Mouse (Mus musculus): ENCODE measurements around the gene Rad54l2. TPM values are rescaled to one million over a fixed set of nuclear protein-coding genes. Genes with fewer than 3 reads are reported as not detected.

Gene Rad54l2
- total and polyA plus RNA-seq, 2 experiments: 8.1 to 21.5 TPM

DNA sequence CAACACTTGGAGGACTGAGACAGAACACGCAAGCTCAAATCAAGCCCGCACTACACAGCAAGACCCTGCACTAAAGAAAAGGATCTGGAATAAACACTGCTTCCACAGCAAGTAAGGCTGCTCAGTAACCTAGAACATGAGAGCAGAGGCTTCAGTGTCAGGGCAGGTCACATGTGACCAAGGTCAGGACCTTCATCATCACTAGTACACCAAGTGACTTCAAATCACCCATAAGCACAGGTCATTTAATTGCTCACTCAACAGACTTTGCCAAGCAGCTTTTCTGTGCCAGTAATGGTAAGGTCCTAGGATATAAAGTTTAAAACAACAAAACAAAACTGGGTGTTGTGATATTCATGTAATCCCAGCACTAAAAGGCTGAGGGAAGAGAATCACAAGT lies 5.4 kb downstream of the Rad54l2 start:
- no peak overlapping the region for H3K4me3 ChIP-seq (ENCODE audit: insufficient read depth, low read depth, low read length)
- peak overlapping the region; percentile 98 for H3K27ac ChIP-seq (replicated peaks; ENCODE audit: insufficient read depth, low read depth, low read length)
- H3K27me3 ChIP-seq (ENCODE audit: control insufficient read depth, insufficient read depth, low read length): no peaks in the 10 kb centered on the region
- peaks cover 24% of the 10 kb centered on the region for H3K4me1 ChIP-seq (ENCODE audit: control insufficient read depth, insufficient read depth, low read length)
- WGBS: 80% methylated on average over 2 of the region's 2 CpGs
- H3K36me3 ChIP-seq (ENCODE audit: control insufficient read depth, insufficient read depth, low read length): no peaks in the 10 kb centered on the region; the same call in 1 of the 2 replicates
- H3K79me2 ChIP-seq (ENCODE audit: control insufficient read depth, insufficient read depth, low read length): peaks cover 52% of the 10 kb centered on the region
- DNase-seq (ENCODE audit: extremely low read depth, low read depth, low spot score): peak; percentile 98
- TF ChIP-seq CTCF (IDR thresholded peaks at IDR 0.05; ENCODE audit: low read depth, low read length): no peak
- TF ChIP-seq POLR2A (IDR thresholded peaks at IDR 0.05; ENCODE audit: extremely low read depth, insufficient read depth, low read length): no peak
- peak overlapping the region; percentile 16; the same call in 1 of the 2 replicates for H3K9ac ChIP-seq (ENCODE audit: low read depth, low read length)

DNA sequence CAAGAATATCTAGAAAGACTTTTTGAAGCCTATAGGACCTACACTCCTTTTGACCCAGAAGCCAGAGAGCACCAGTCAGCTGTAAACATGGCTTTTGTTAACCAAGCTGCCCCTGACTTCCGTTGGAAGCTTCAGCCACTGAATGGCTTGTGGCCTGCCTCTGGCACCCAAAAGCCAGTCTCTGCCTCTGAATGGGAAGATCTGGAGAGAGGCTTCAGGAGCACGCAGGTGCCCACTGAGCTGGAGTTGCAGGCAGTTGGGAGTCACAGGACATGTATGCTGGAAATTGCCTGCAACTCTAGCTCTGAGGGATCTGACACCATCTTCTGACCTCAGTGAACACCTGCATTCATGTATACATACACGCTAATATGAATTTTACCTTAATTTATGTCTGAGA lies 8.9 kb downstream of the Rad54l2 start:
- Histone ChIP-seq H3K27ac (replicated peaks; ENCODE audit: insufficient read depth, low read depth, low read length) (no peak overlapping the region), H3K9ac (ENCODE audit: low read depth, low read length) (no peak overlapping the region), H3K36me3 (ENCODE audit: control insufficient read depth, insufficient read depth, low read length) (no peaks in the 10 kb centered on the region; the same call in 1 of the 2 replicates), H3K4me3 (ENCODE audit: insufficient read depth, low read depth, low read length) (no peak overlapping the region), H3K27me3 (ENCODE audit: control insufficient read depth, insufficient read depth, low read length) (no peaks in the 10 kb centered on the region), H3K4me1 (ENCODE audit: control insufficient read depth, insufficient read depth, low read length) (peaks cover 19% of the 10 kb centered on the region), H3K79me2 (ENCODE audit: control insufficient read depth, insufficient read depth, low read length) (peaks cover 54% of the 10 kb centered on the region)
- no peak for TF ChIP-seq CTCF (IDR thresholded peaks at IDR 0.05; ENCODE audit: low read depth, low read length)
- TF ChIP-seq POLR2A (IDR thresholded peaks at IDR 0.05; ENCODE audit: extremely low read depth, insufficient read depth, low read length): no peak
- DNase-seq (ENCODE audit: extremely low read depth, low read depth, low spot score): no peak
- 77% methylated on average over 3 of the region's 3 CpGs for WGBS

DNA sequence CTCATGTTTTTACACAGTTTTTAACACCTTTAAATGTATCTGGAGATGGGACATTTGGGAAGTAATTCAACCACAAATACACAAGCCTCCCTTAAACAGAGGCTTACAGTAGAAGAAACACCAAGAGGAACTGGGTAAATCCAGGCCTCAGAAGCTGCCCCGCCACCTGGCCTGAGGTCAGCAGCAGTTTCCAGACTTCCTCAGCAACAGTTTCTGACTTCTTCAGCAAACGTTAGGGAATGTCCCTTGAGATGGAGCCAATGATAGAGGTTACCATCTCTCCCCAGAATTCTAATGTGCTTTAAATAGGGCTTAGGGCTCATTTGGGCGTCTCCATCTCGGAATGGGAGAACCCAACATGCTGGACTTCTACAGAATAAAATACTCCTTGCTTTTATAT lies 10.7 kb downstream of the Rad54l2 start:
- 75% methylated on average over 4 of the region's 4 CpGs for whole genome bisulfite sequencing
- Histone ChIP-seq H3K27ac (replicated peaks; ENCODE audit: insufficient read depth, low read depth, low read length) (no peak overlapping the region), H3K4me3 (ENCODE audit: insufficient read depth, low read depth, low read length) (no peak overlapping the region), H3K36me3 (ENCODE audit: control insufficient read depth, insufficient read depth, low read length) (no peaks in the 10 kb centered on the region; the same call in 1 of the 2 replicates), H3K4me1 (ENCODE audit: control insufficient read depth, insufficient read depth, low read length) (peaks cover 12% of the 10 kb centered on the region), H3K79me2 (ENCODE audit: control insufficient read depth, insufficient read depth, low read length) (peaks cover 48% of the 10 kb centered on the region), H3K9ac (ENCODE audit: low read depth, low read length) (no peak overlapping the region), H3K27me3 (ENCODE audit: control insufficient read depth, insufficient read depth, low read length) (no peaks in the 10 kb centered on the region)
- no peak for DNase-seq (ENCODE audit: extremely low read depth, low read depth, low spot score)
- TF ChIP-seq CTCF (IDR thresholded peaks at IDR 0.05; ENCODE audit: low read depth, low read length): no peak
- TF ChIP-seq POLR2A (IDR thresholded peaks at IDR 0.05; ENCODE audit: extremely low read depth, insufficient read depth, low read length): no peak

DNA sequence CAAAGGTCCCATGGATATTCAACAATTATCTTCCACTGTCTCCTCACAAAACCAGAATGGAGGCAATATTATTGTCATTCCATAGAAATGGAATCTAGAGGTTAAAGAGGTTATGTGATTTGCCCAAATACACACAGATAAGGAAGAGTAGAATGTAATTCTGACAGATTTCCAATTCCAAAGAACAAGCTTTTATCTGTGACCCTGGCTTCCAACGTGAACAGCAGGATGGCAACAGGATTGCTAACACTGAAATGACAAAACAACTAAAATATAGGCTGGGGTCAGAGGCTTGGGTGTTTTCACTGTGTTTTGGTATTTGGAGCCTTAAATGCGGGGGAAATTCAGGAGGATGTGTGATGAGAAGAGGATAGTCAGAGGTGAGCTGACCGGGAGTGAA lies 11.6 kb downstream of the Rad54l2 start:
- WGBS: 59% methylated on average over 3 of the region's 3 CpGs
- no peaks in the 10 kb centered on the region; the same call in 1 of the 2 replicates for H3K36me3 ChIP-seq (ENCODE audit: control insufficient read depth, insufficient read depth, low read length)
- no peak overlapping the region for H3K27ac ChIP-seq (replicated peaks; ENCODE audit: insufficient read depth, low read depth, low read length)
- no peak overlapping the region for H3K4me3 ChIP-seq (ENCODE audit: insufficient read depth, low read depth, low read length)
- peaks cover 44% of the 10 kb centered on the region for H3K79me2 ChIP-seq (ENCODE audit: control insufficient read depth, insufficient read depth, low read length)
- H3K9ac ChIP-seq (ENCODE audit: low read depth, low read length): no peak overlapping the region
- TF ChIP-seq POLR2A (IDR thresholded peaks at IDR 0.05; ENCODE audit: extremely low read depth, insufficient read depth, low read length) (no peak), CTCF (IDR thresholded peaks at IDR 0.05; ENCODE audit: low read depth, low read length) (no peak)
- peak; percentile 56 for DNase-seq (ENCODE audit: extremely low read depth, low read depth, low spot score)
- peaks cover 5% of the 10 kb centered on the region; the same call in 1 of the 2 replicates for H3K4me1 ChIP-seq (ENCODE audit: control insufficient read depth, insufficient read depth, low read length)
- H3K27me3 ChIP-seq (ENCODE audit: control insufficient read depth, insufficient read depth, low read length): no peaks in the 10 kb centered on the region

DNA sequence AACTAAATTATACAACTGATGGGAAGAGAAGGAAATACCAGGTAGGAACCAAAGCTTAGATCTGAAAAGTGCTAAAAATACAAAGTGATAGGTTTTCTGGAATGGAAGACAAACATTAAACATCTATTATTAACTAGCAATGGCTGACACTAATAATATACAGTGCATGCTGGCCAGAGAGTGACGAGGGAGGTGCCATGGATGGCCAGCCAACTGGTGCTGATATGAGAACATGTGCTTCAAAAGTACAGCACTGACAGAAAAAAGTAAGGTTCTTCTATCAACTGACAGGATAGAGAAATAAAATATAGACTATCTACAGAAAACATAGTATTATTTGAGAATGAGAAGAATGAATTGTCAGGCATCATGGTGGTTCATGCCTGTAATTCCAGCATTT lies 12.9 kb downstream of the Rad54l2 start:
- H3K4me3 ChIP-seq (ENCODE audit: insufficient read depth, low read depth, low read length): no peak overlapping the region
- DNase-seq (ENCODE audit: extremely low read depth, low read depth, low spot score): no peak
- H3K9ac ChIP-seq (ENCODE audit: low read depth, low read length): no peak overlapping the region
- H3K27ac ChIP-seq (replicated peaks; ENCODE audit: insufficient read depth, low read depth, low read length): no peak overlapping the region
- H3K36me3 ChIP-seq (ENCODE audit: control insufficient read depth, insufficient read depth, low read length): no peaks in the 10 kb centered on the region; the same call in 1 of the 2 replicates
- H3K27me3 ChIP-seq (ENCODE audit: control insufficient read depth, insufficient read depth, low read length): no peaks in the 10 kb centered on the region
- peaks cover 7% of the 10 kb centered on the region; the same call in 1 of the 2 replicates for H3K4me1 ChIP-seq (ENCODE audit: control insufficient read depth, insufficient read depth, low read length)
- WGBS: 83% methylated on average over 1 of the region's 1 CpGs
- H3K79me2 ChIP-seq (ENCODE audit: control insufficient read depth, insufficient read depth, low read length): peaks cover 48% of the 10 kb centered on the region
- TF ChIP-seq CTCF (IDR thresholded peaks at IDR 0.05; ENCODE audit: low read depth, low read length): no peak
- TF ChIP-seq POLR2A (IDR thresholded peaks at IDR 0.05; ENCODE audit: extremely low read depth, insufficient read depth, low read length): no peak

DNA sequence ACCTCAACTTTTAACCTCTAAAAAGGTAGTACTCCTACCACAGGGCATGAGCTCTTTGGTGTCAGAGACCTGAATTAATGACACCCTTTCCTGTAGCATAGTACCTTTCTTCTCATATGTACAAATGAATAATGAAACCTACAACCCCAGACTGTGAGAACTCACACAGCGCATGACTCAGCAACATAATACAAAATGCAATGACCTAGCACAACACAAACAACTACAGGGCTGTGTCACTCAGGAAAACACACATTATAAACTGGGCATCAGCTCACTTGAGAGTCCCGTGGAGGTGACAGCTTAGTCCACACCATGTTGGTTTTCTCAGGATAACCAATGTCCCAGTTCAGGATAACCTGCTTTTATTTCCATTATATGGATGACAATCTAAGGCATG lies 17.2 kb downstream of the Rad54l2 start:
- Histone ChIP-seq H3K4me1 (ENCODE audit: control insufficient read depth, insufficient read depth, low read length) (peaks cover 11% of the 10 kb centered on the region), H3K4me3 (ENCODE audit: insufficient read depth, low read depth, low read length) (no peak overlapping the region), H3K27ac (replicated peaks; ENCODE audit: insufficient read depth, low read depth, low read length) (no peak overlapping the region; the same call in 1 of the 2 replicates), H3K36me3 (ENCODE audit: control insufficient read depth, insufficient read depth, low read length) (no peaks in the 10 kb centered on the region), H3K9ac (ENCODE audit: low read depth, low read length) (no peak overlapping the region), H3K79me2 (ENCODE audit: control insufficient read depth, insufficient read depth, low read length) (peaks cover 45% of the 10 kb centered on the region), H3K27me3 (ENCODE audit: control insufficient read depth, insufficient read depth, low read length) (no peaks in the 10 kb centered on the region)
- no peak for TF ChIP-seq POLR2A (IDR thresholded peaks at IDR 0.05; ENCODE audit: extremely low read depth, insufficient read depth, low read length)
- no peak for TF ChIP-seq CTCF (IDR thresholded peaks at IDR 0.05; ENCODE audit: low read depth, low read length)
- no peak for DNase-seq (ENCODE audit: extremely low read depth, low read depth, low spot score)
- 58% methylated on average over 2 of the region's 2 CpGs for WGBS

Measured in liver, adult 2 months (tissue).